Mouse (Mus musculus): ENCODE results near the gene Zfp526.
A peak's percentile ranks its signal among the peaks of the same experiment; 100 is the strongest.

Zfp526 gene

DNA sequence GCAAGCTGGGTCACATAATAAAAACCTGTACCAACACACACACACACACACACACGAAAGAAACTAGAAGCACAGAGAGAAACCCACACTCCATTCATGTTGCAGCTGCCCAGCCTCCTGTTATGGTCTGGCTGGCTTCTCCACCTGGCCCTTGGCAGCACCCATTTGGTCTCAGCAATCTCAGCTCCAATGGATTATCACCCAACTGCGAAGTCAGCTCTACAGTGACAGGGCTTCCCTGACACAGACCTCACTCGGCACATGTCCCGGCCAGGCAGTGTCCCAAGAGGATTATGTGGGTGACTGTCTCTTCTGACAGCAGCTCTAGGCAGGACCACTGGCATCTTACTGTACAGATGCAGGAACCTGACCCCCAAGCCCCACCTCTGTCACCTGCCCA is 10.7 kb upstream of the Zfp526 start:
- DNase-seq = no peak

DNA sequence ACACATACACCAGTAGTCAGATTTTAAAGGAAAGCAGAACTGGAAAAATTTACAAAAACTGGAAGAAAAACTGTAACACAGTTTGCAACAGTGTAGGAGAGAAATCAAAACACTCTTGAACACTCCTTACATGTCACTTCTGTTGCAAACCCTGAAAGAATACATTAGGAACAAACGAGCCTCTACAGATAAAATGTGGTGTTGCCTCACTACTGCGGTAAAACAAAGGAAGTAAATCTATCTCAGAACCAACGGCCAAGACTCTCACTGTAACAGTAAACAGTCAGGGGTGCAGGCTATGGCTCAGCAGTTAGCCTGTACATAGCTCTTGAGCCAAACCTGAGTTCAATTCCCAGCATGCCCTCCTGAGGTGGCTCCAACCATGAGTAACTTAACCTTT is 8.1 kb upstream of the Zfp526 start:
- DNase-seq = no peak

GRCm38 (mm10) chr7:25214172-25214571 is 7.1 kb upstream of the Zfp526 start:
- DNase-seq = no peak

GRCm38 (mm10) chr7:25217653-25218395 is 3.4 kb upstream of the Zfp526 start:
- peak; percentile 69 for DNase-seq

DNA sequence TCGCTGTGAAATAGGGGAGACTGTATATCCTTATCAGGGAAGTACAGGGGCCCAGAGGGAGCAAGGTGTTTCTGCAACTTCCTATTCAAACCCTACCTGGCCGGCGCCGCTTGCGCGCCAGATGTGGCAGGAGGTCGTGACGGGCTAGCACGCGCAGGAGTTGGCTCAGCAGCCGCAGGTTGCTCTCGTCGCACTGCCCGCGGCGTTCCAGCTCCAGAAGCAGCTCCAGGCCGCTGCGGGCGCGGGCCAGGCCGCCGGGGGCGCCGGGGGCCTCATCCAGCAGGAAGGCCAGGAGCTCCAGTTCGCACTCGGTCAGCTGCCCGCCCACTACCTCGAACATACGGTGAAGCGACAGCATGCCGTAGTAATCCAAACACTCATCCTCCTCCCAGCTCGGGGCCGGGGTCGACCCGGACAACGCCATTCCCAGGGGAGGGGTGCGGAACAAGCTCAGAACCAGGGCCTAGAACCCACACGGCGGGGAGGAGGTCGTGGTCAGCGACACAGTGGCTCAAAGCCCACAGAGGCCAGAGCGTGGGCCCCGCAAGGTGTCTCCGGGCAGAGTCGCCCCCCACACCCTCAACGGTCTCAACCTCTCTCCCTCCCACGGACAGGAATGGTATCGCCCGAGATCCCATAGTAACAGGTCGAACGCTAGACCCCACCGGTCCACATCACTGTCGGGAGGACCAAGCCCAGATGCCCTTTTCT is 2.4 kb upstream of the Zfp526 start:
- DNase-seq = no peak

- DNase-seq = no peak
These were observed 1.8 kb upstream of the Zfp526 start for GRCm38 (mm10) chr7:25219416-25219750.

DNA sequence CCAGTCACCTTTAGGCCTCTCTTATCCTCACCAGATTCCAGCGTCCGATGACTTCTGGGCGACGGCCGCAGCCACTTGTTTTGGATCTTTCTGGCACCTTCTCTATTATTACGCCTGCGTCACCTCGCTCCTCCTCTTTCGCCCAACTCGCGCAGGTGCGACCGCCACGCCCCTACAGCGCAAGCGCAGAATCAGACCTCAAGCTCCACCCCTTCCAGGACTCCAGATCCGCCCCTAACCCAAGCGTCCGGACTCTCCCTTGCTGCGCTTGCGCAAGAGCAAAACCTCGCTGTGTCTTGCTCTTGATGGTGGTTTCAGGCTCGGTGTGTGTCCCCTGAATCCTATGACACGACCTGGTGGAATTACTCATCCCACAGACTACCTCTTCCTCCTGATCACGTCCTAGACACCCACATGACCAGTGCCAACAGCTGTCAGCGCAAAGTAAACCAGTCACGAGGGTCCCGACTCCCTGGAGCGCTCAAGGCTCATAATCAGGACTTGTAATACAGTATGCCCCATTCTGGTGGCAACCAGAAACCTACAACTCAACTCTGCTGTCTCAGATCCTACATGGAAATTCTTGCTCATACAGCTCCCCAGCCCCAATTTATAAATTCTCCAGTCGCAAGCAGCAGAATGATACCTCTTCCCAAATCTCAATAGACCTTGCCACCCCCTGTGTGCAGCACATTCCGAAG is 1.3 kb upstream of the Zfp526 start:
- peak; percentile 98 for DNase-seq

GRCm38 (mm10) chr7:25220457-25221101 is 646 bp upstream of the Zfp526 start, which contains the start of gene Dedd2:
Gene Dedd2, minus strand, starts transcription at chr7:25220615.
- DNase-seq = peak; percentile 80

DNA sequence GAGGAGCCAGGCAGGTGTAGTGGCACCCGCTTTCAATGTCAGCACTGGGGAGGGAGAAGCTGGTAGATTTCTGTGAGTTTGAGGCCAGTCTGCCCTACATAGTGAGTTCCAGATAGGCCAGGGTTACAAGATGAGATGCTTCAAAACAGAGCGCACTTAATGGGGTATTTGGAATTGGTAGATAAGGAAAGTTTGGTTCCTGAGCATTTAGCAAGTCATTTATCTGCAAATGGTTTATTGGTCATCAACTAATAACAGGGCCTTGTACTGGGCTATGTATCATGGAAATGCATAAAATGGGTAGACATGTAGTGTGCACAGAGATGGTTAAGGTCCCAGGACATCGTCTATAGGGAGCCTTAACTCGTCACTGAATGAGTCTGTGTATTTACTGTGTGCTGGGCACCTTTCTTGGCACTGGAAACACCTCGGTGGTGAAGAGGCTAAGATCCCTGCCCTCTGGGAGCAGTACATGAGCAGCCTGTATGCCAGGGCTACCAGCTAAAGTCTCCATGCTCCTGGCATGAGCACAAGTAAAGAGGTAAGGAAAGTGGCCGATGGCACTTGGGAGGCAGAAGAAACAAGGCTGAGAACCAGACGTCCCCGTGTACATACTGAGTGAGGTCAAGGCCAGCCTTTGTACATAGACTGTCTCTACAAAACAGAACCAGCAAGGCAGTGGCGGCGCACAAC is 1.2 kb downstream of the Zfp526 start:
- DNase-seq = no peak

DNA sequence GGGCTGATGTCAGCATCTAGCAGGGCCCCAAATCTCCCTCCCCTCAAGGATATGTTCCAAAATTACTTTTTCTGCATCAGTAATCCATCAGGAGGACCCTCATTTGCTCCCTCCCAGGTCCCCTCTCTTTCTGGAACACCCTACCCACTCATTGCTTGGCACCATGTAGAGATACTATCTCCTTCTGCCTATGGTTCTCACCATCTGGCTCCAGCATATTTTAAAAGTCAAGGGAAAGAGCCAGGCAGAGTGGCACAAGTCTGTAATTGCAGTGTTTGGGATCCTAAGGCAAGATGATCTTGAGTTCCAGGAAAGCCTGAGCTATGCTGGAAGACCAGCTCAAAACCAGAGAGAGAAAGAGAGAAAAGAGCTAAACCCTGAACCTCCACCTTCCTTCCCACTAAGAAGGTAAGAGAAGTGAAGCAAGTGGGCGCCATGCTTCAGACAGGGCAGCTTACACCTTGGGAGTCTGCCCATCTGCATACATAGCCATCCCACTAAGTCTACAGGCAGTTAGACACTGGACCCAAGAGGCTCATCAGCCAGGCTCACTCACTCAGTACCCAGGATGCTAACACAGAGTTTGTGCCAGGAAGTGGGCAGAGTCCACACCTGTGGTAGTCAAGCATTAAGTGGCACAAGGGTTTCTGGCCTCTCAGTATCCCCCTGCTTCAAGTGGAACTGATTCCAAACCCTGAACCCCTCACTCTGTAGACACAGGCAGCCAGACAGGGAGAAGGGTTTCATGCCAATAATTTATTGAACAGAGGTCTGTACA is 6.5 kb downstream of the Zfp526 start:
- DNase-seq = peak; percentile 80

DNA sequence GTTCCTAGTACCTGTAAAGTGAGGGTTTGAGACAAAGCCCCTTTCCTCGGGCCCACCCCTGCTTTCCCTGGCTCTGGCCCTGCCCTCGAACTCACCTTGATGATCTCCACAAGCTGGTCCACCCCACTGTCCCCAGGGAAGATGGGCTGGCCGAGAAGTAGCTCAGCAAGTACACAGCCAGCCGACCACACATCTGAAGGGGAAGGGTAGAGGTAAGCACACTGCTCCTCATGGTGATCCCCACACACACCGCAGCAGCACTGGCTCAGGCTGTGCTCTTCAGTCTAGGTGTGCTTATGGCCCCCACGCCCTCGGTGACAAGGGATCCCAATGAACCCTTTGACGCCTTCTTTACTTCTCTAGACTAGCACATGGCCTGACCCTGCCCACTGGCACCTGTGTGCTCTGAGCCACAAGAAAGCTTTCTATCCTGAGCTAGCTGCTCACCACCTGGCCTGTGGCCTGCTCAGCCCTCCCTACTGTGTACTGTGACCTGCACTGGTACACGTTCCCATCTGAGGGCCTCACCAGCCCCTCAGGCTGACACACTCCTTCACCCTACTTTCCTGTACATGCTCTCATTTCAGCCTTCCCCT is 9.6 kb downstream of the Zfp526 start:
- no peak for DNase-seq

DNA sequence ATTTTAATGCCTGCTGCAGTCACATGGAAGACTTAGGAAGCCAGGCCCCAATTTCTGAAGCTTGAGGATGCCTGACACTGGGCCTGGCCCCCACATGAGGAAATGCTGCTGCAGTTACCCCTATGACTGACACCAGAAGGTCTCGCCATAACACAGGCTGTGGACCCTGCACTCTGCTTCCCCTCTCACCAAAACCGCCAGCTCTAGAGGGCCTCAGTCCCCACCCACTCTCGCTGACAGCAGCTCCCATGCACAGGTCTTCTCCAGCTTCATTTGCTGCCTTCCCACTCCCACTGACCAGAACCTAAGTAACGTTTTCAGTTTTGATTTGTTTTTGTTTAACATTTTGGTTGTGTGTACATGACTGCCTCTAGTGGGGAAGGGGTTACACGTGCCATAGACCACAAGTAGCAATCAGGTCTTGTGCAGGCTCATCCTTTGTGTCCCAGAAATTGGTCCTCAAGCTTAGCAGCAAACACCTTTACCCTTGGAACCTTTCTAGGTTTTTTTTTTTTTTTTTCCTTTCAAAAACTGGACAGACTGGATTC is 10.9 kb downstream of the Zfp526 start:
- DNase-seq = no peak

GRCm38 (mm10) chr7:25233061-25233460 is 11.8 kb downstream of the Zfp526 start:
- no peak for DNase-seq

DNA sequence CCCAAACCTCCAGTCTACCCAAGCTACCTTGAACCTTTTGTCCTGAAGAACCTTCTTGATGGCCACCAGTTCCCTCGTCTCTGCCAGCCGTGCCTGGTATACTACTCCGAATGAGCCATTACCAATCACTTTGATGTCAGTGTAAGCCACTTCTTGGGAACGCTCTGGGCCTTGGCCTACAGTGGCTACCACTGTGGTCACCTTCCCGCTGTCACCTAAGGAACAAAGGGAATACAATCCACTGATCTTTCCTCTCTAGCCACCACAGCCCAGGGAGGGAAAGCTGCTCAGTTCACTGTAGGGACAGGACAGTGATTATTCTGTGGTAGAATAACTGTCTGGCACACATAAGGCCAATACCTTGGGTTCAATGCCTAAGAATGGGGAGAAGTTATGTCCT is 14.3 kb downstream of the Zfp526 start:
- DNase-seq = no peak

DNA sequence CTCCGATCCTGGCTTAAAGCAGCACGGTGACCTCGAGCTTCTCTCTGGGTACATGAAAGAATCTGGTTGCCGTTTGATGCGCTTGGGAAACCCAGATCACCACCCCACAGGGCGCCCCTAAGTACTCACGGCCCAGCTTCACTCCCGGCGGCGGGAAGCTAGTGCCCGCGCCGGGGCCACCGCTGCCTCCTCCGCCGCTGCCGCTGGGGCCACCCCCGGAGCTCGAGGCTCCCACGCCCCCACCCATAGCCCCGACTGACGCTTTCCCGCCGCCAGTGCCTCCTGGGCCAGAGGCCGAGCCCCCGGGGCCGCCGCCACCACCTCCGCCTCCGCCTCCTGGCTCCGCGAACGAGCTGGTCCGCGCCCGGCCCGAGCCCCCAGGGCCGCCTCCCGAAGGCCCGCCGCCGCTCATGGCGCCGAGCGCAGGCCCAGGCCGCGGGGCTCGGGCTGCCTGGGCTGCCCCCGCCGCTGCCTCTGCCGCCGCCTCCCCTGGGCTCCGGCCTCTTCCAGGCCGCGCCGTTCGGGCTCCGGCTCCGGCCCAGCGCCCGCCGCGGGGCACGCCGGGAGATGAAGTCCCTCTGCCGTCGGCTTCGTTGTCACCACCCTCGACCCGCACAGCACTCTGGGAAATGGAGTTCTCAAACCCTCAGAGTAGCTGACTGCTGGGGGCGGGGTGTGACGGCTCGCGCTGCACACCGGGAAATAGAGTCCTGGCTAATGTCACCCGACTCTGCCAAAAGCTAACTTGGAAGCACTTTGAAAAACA is 16.2 kb downstream of the Zfp526 start, which contains the start of gene Gsk3a:
TSS of gene Gsk3a (minus strand) at position 603 of the 766 bp plus-strand sequence.
- DNase-seq = peak; percentile 99

DNA sequence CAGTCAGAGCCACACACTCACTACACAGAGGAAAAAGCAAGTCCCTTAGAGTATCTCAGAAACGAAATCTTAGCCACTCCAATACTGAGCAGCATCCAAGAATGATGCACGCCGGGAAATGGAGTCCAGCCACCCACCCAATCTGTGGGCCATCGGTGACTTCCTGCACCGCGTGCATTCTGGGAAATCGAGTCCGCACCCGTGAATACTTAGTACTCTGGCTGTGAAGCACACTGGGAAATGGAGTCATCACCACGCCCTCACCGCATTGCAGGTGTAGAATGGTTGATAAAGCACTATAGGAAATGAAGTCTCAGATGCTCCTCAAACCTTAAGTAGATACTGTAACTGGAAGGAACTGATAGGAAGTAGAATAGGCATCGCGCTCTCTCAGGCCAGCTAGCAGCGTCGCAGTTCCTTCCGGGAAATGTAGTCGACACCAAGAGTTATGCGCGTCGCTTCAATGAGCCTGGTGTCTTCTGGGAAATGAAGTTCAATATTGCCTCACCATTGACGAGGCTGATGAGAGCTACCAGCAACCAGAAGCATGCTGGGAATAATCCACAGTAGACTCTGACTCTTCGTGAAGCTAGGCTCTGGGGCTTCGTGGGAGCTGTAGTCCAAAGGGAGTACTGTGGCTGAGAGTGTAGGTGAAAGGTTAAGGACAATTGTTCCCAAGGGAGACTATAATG is 16.9 kb downstream of the Zfp526 start:
- peak; percentile 98 for DNase-seq

GRCm38 (mm10) chr7:25238829-25239623 is 17.8 kb downstream of the Zfp526 start:
- peak; percentile 93 for DNase-seq

GRCm38 (mm10) chr7:25240631-25241030 is 19.4 kb downstream of the Zfp526 start:
- no peak for DNase-seq

- DNase-seq = peak; percentile 79
These were observed 19.8 kb downstream of the Zfp526 start for GRCm38 (mm10) chr7:25241062-25241461.

Measured in kidney, adult 9 months (tissue).